Mouse (Mus musculus): ENCODE data around the gene Slc16a2. TPM values are rescaled to one million over a fixed set of nuclear protein-coding genes. Genes with fewer than 3 reads are reported as not detected.

Gene Slc16a2
- polyA plus RNA-seq (2012; rRNA removed) = 31.4 and 32.2 TPM in 2 replicates

GRCm38 (mm10) chrX:103821832-103822196 is at the start of gene Slc16a2:
Slc16a2 (minus strand) TSS chrX:103821983.

Other genes starting within 250 kb of the Slc16a2 start
- gene Zcchc13, start 191.4 kb downstream of the Slc16a2 start, polyA plus RNA-seq (2012; rRNA removed) = 0.05 TPM in 1 of 2 replicates, not detected in the other
- gene Rlim, start 159.3 kb upstream of the Slc16a2 start, polyA plus RNA-seq (2012; rRNA removed) = 18.5 and 20.1 TPM in 2 replicates

Data from central nervous system, embryonic 18 days (tissue).